Mouse (Mus musculus) lung, adult 2 months (tissue): ENCODE measurements around the gene Nipal3.

Source experiments
- CTCF ChIP-seq: fragments of 200-500 bp; IDR thresholded peaks from 2 replicates; pipeline ENCODE4 v1.5.1; 2011; ENCODE audit warnings: mild to moderate bottlenecking, low read length, control low read depth; ENCODE audit not compliant: insufficient read depth
- POLR2A ChIP-seq: fragments of 200-500 bp; IDR thresholded peaks from 2 replicates; pipeline ENCODE4 v1.6.1; 2011; ENCODE audit warnings: low read depth, mild to moderate bottlenecking, control low read depth, low read length, borderline replicate concordance; ENCODE audit errors: extremely low read depth

GRCm38 (mm10) chr4:135436291-135436690, 58.5 kb downstream of the Nipal3 start:
- TF ChIP-seq POLR2A (no peak), CTCF (no peak)
